Mouse (Mus musculus) CH12.LX (cell line): ENCODE results near the gene Slc9a4. TPM values are rescaled to one million over a fixed set of nuclear protein-coding genes. Genes with fewer than 3 reads are reported as not detected.

ENCODE experiments used
- DNase-seq: peaks from one replicate; pipeline ENCODE4 v3.0.0-alpha.2; 2013; ENCODE audit errors: extremely low read depth
- H3K27ac ChIP-seq: 2 replicates; pipeline ENCODE4 v1.5.1; 2012; ENCODE audit warnings: low read depth, mild to moderate bottlenecking, control low read depth, moderate library complexity; ENCODE audit not compliant: insufficient read depth
- H3K27me3 ChIP-seq: replicated peaks from 2 replicates; pipeline ENCODE3; 2012; ENCODE audit warnings: inconsistent platforms
- H3K36me3 ChIP-seq, 2 experiments: replicated peaks in 1 of 2; 2 replicates each; pipeline versions ENCODE3 to v1.6.1; 2012; ENCODE audit warnings: inconsistent platforms in 1 of 2, low read length in 1 of 2, mild to moderate bottlenecking in 1 of 2, mixed read lengths in 1 of 2, moderate library complexity in 1 of 2; ENCODE audit not compliant: control insufficient read depth in 1 of 2, insufficient read depth in 1 of 2
- H3K4me1 ChIP-seq, 2 experiments: 2 replicates each; pipeline ENCODE4 v1.6.1; 2012; ENCODE audit warnings: inconsistent platforms in 1 of 2, moderate library complexity in 1 of 2; ENCODE audit not compliant: insufficient read depth in 2 of 2, control insufficient read depth in 1 of 2
- H3K4me2 ChIP-seq: 2 replicates; pipeline ENCODE4 v1.6.1; 2012; ENCODE audit warnings: low read depth, mild to moderate bottlenecking, control low read depth; ENCODE audit not compliant: poor library complexity, insufficient read depth, severe bottlenecking
- H3K4me3 ChIP-seq, 3 experiments: fragments of 150-350 bp in 1 of 3; sonication (generic) in 1 of 3; replicated peaks in 1 of 3; 2 replicates each; pipeline versions ENCODE3 to v1.5.1; 2011 to 2012; ENCODE audit warnings: low read depth in 2 of 3, low read length in 2 of 3, mild to moderate bottlenecking in 2 of 3, moderate library complexity in 2 of 3, control low read depth in 1 of 3, improper control_type of control experiment in 1 of 3, inconsistent platforms in 1 of 3, mixed read lengths in 1 of 3; ENCODE audit not compliant: poor library complexity in 1 of 3
- H3K79me2 ChIP-seq: replicated peaks from 2 replicates; pipeline ENCODE4 v1.6.1; 2012; ENCODE audit warnings: mild to moderate bottlenecking, moderate library complexity; ENCODE audit not compliant: control insufficient read depth, poor library complexity, insufficient read depth, severe bottlenecking; ENCODE audit errors: extremely low read depth
- H3K9ac ChIP-seq: 2 replicates; pipeline ENCODE4 v1.6.1; 2012; ENCODE audit warnings: low read depth, mild to moderate bottlenecking, control low read depth, moderate library complexity; ENCODE audit not compliant: insufficient read depth
- H3K9me3 ChIP-seq: replicated peaks from 2 replicates; pipeline ENCODE3; 2012; ENCODE audit warnings: low read length, inconsistent platforms, mixed read lengths
- BHLHE40 ChIP-seq: IDR thresholded peaks from 2 replicates; pipeline ENCODE4 v1.6.1; 2011; ENCODE audit warnings: mild to moderate bottlenecking, low read depth, low read length, improper control_type of control experiment
- CHD1 ChIP-seq: IDR thresholded peaks from 2 replicates; pipeline ENCODE4 v1.6.1; 2012; ENCODE audit warnings: low read depth, low read length, improper control_type of control experiment, inconsistent platforms
- CTCF ChIP-seq, 2 experiments: IDR thresholded peaks in 1 of 2; conservative IDR thresholded peaks in 1 of 2; 2 replicates each; pipeline ENCODE4 v1.5.1; 2011 to 2012; ENCODE audit warnings: low read depth in 2 of 2, low read length in 2 of 2, improper control_type of control experiment in 1 of 2, inconsistent platforms in 1 of 2, mild to moderate bottlenecking in 1 of 2, moderate library complexity in 1 of 2
- E2F4 ChIP-seq: IDR thresholded peaks from 2 replicates; pipeline ENCODE4 v1.6.1; 2011; ENCODE audit warnings: low read depth, low read length, improper control_type of control experiment; ENCODE audit not compliant: insufficient replicate concordance
- EP300 ChIP-seq: IDR thresholded peaks from 2 replicates; pipeline ENCODE4 v1.6.1; 2011; ENCODE audit warnings: low read length, improper control_type of control experiment
- GABPA ChIP-seq: IDR thresholded peaks from 2 replicates; pipeline ENCODE4 v1.6.1; 2012; ENCODE audit warnings: low read depth, low read length, improper control_type of control experiment, inconsistent platforms; ENCODE audit not compliant: insufficient replicate concordance
- HCFC1 ChIP-seq: IDR thresholded peaks from 2 replicates; pipeline ENCODE4 v1.6.1; 2012; ENCODE audit warnings: low read depth, mild to moderate bottlenecking, inconsistent platforms, low read length, improper control_type of control experiment
- IRF4 ChIP-seq: IDR thresholded peaks from 2 replicates; pipeline ENCODE4 v1.6.1; 2014; ENCODE audit warnings: low read depth, mild to moderate bottlenecking, inconsistent platforms, low read length, improper control_type of control experiment
- JUN ChIP-seq: IDR thresholded peaks from 2 replicates; pipeline ENCODE4 v1.6.1; 2011; ENCODE audit warnings: low read depth, mild to moderate bottlenecking, low read length, improper control_type of control experiment, moderate library complexity; ENCODE audit not compliant: insufficient read depth
- KAT2A ChIP-seq: IDR thresholded peaks from 2 replicates; pipeline ENCODE4 v1.6.1; 2012; ENCODE audit warnings: low read length, improper control_type of control experiment, inconsistent platforms; ENCODE audit not compliant: insufficient replicate concordance
- MXI1 ChIP-seq: IDR thresholded peaks from 2 replicates; pipeline ENCODE4 v1.6.1; 2011; ENCODE audit warnings: mild to moderate bottlenecking, low read depth, low read length, improper control_type of control experiment
- MYC ChIP-seq: IDR thresholded peaks from 2 replicates; pipeline ENCODE4 v1.6.1; 2011; ENCODE audit warnings: low read depth, mild to moderate bottlenecking, improper control_type of control experiment, low read length
- POLR2AphosphoS2 ChIP-seq: IDR thresholded peaks from 2 replicates; pipeline ENCODE4 v1.6.1; 2011; ENCODE audit warnings: low read depth, low read length, improper control_type of control experiment
- RCOR1 ChIP-seq: conservative IDR thresholded peaks from 2 replicates; pipeline ENCODE4 v1.6.1; 2012; ENCODE audit warnings: low read depth, mild to moderate bottlenecking, inconsistent platforms, low read length, improper control_type of control experiment
- SIN3A ChIP-seq: IDR thresholded peaks from 2 replicates; pipeline ENCODE4 v1.6.1; 2012; ENCODE audit warnings: low read length, improper control_type of control experiment, inconsistent platforms
- SMC3 ChIP-seq: IDR thresholded peaks from 2 replicates; pipeline ENCODE4 v1.6.1; 2011; ENCODE audit warnings: low read depth, low read length, improper control_type of control experiment
- TCF12 ChIP-seq: IDR thresholded peaks from 2 replicates; pipeline ENCODE4 v1.6.1; 2014; ENCODE audit warnings: low read depth, mild to moderate bottlenecking, inconsistent platforms, low read length, improper control_type of control experiment
- UBTF ChIP-seq: IDR thresholded peaks from 2 replicates; pipeline ENCODE4 v1.6.1; 2012; ENCODE audit warnings: low read depth, mild to moderate bottlenecking, inconsistent platforms, low read length, improper control_type of control experiment, moderate library complexity
- USF1 ChIP-seq: IDR thresholded peaks from 2 replicates; pipeline ENCODE4 v1.6.1; 2014; ENCODE audit warnings: low read depth, mild to moderate bottlenecking, inconsistent platforms, low read length, improper control_type of control experiment
- USF2 ChIP-seq: conservative IDR thresholded peaks from 2 replicates; pipeline ENCODE4 v1.6.1; 2011; ENCODE audit warnings: low read depth, low read length, improper control_type of control experiment
- ZKSCAN1 ChIP-seq: IDR thresholded peaks from 2 replicates; pipeline ENCODE4 v1.6.1; 2012; ENCODE audit warnings: low read depth, inconsistent platforms, low read length, improper control_type of control experiment, borderline replicate concordance
- ZMIZ1 ChIP-seq: IDR thresholded peaks from 2 replicates; pipeline ENCODE4 v1.6.1; 2012; ENCODE audit warnings: low read depth, mild to moderate bottlenecking, inconsistent platforms, low read length, improper control_type of control experiment
- ZNF384 ChIP-seq: IDR thresholded peaks from 2 replicates; pipeline ENCODE4 v1.6.1; 2012; ENCODE audit warnings: low read depth, low read length, improper control_type of control experiment, inconsistent platforms
- dilution Hi-C: fragments of 300-500 bp; cut with MboI; formaldehyde crosslinking; loops from 2 replicates; pipeline ENCODE4 v1.14.3; 2020; ENCODE audit warnings: low sequenced_read_pairs; ENCODE audit not compliant: extremely low pct_unique_long_range_greater_than_20kb, extremely low pct_ligation_motif_present
- in situ Hi-C: fragments of 300-500 bp; cut with MboI; formaldehyde crosslinking; loops from 3 replicates; pipeline ENCODE4 v1.14.3; 2019; ENCODE audit warnings: low sequenced_read_pairs, low pct_ligation_motif_present, low pct_unique_long_range_greater_than_20kb, mixed read lengths
- polyA plus RNA-seq: library from polyadenylated mRNA; unstranded; fragments of >175 nt; gene quantifications from 2 replicates; pipeline ENCODE4 v1.2.1, GENCODE M21; 2012; ENCODE audit warnings: low read depth; ENCODE audit not compliant: insufficient read length
- total RNA-seq, 2 experiments: library from RNA; depleted of rRNA; stranded (reverse); fragments of 300-350 nt in 1 of 2; fragments of >200 nt in 1 of 2; gene quantifications; 2 replicates each; pipeline ENCODE4 v1.2.3; 2012 to 2014

Slc9a4 gene
- total and polyA plus RNA-seq, 3 experiments: 0.07 to 0.31 TPM; not detected in 1

- Histone ChIP-seq H3K4me2 (no peak overlapping the region), H3K9ac (no peak overlapping the region), H3K36me3 (no peaks in the 10 kb centered on the region), H3K4me1 (no peaks in the 10 kb centered on the region), H3K79me2 (no peaks in the 10 kb centered on the region), H3K4me3 (no peak overlapping the region), H3K27ac (no peak overlapping the region), H3K9me3 (no peaks in the 10 kb centered on the region), H3K27me3 (no peaks in the 10 kb centered on the region)
- in situ Hi-C loops (no loop called here), dilution Hi-C loops (no loop called here)
- no peak for DNase-seq
- TF ChIP-seq HCFC1: no peak
- TF ChIP-seq USF1: no peak
- TF ChIP-seq ZMIZ1: no peak
- TF ChIP-seq ZNF384: no peak
- TF ChIP-seq SMC3: no peak
- TF ChIP-seq JUN: no peak
- no peak for TF ChIP-seq UBTF
- no peak for TF ChIP-seq ZKSCAN1
- TF ChIP-seq IRF4: no peak
- no peak for TF ChIP-seq EP300
- TF ChIP-seq BHLHE40: no peak
- TF ChIP-seq SIN3A: no peak
- TF ChIP-seq CTCF (conservative IDR thresholded peaks at IDR 0.05 in 1 of 2, IDR thresholded peaks at IDR 0.05 in 1 of 2; ENCODE audit: low read depth in 2 of 2, low read length in 2 of 2): no peak
- no peak for TF ChIP-seq USF2
- TF ChIP-seq TCF12: no peak
- TF ChIP-seq CHD1: no peak
- no peak for TF ChIP-seq KAT2A
- no peak for TF ChIP-seq GABPA
- TF ChIP-seq RCOR1: no peak
These were observed 68.4 kb downstream of the Slc9a4 start for GRCm38 (mm10) chr1:40648234-40648633.

- in situ Hi-C loops: loop anchor here (10.0 to 25.0 kb wide), 2 partner anchors 66 to 264 kb away; partner anchors contain the start of gene Slc9a4
- no peak for TF ChIP-seq MYC
- TF ChIP-seq RCOR1: no peak
- no peak for TF ChIP-seq SMC3
- TF ChIP-seq MXI1: no peak
- no peak for TF ChIP-seq KAT2A
- no peak for TF ChIP-seq USF1
- TF ChIP-seq POLR2AphosphoS2: no peak
- no peak for TF ChIP-seq E2F4
- TF ChIP-seq CTCF (conservative IDR thresholded peaks at IDR 0.05 in 1 of 2, IDR thresholded peaks at IDR 0.05 in 1 of 2; ENCODE audit: low read depth in 2 of 2, low read length in 2 of 2): no peak
- TF ChIP-seq, all 38 proteins: peak for 0
- Histone ChIP-seq H3K9me3 (no peaks in the 10 kb centered on the region), H3K27me3 (no peaks in the 10 kb centered on the region), H3K27ac (no peak overlapping the region), H3K9ac (no peak overlapping the region), H3K36me3 (no peaks in the 10 kb centered on the region), H3K4me1 (no peaks in the 10 kb centered on the region), H3K4me3 (no peak overlapping the region), H3K79me2 (no peaks in the 10 kb centered on the region), H3K4me2 (no peak overlapping the region)
- no peak for DNase-seq
- dilution Hi-C loops: no loop called here
These were observed 71.1 kb downstream of the Slc9a4 start for GRCm38 (mm10) chr1:40650803-40651497.
